Mouse (Mus musculus) CD4-positive, CD25-positive, alpha-beta regulatory T cell, adult 9 weeks (primary cell): Measurements from ENCODE around the gene Fbxo4. TPM values are rescaled to one million over a fixed set of nuclear protein-coding genes. Genes with fewer than 3 reads are reported as not detected.

Experiments
- polyA plus RNA-seq: library from polyadenylated mRNA; unstranded; fragments of 100-300 nt; shearing (Covaris generic); gene quantifications from one replicate; pipeline ENCODE4 v1.2.1, GENCODE M21; 2017

The Fbxo4 gene
- 4.2 TPM for polyA plus RNA-seq

GRCm38 (mm10) chr15:3979061-3979848 is at the start of gene Fbxo4:
TSS of gene Fbxo4 (minus strand) at chr15:3979573.

GRCm38 (mm10) chr15:4026231-4026773 is 46.9 kb upstream of the Fbxo4 start, which contains the start of gene Oxct1:
TSS of gene Oxct1 (plus strand) at chr15:4026383.

GRCm38 (mm10) chr15:3995448-3996266 is 16.3 kb upstream of the Fbxo4 start, which contains the start of gene AW549877:
TSS of gene AW549877 (minus strand) at chr15:3995744.

Other genes starting within 250 kb of the Fbxo4 start
- gene AW549877, start 16.2 kb upstream of the Fbxo4 start, polyA plus RNA-seq: 55.3 TPM
- gene Oxct1, start 46.8 kb upstream of the Fbxo4 start, polyA plus RNA-seq: 47.9 TPM